Mouse (Mus musculus) liver, postnatal 0 days (tissue): ENCODE measurements around the gene Smyd1. TPM values are rescaled to one million over a fixed set of nuclear protein-coding genes. Genes with fewer than 3 reads are reported as not detected.

Experiments used
- ATAC-seq: fragments of 200-750 bp; cut with Nextera tagmentation; 2 replicates; pipeline ENCODE4 v1.8.0; 2017; ENCODE audit warnings: mild to moderate bottlenecking, moderate library complexity
- DNase-seq: peaks from one replicate; pipeline ENCODE4 v3.0.0-alpha.2; 2016
- H3K27ac ChIP-seq: fragments of 300-500 bp; sonication (generic); 2 replicates; pipeline ENCODE4 v1.5.1; 2014; ENCODE audit warnings: antibody characterized with exemption, moderate library complexity, mild to moderate bottlenecking, low read depth
- H3K27me3 ChIP-seq: fragments of 300-500 bp; sonication (generic); 2 replicates; pipeline ENCODE4 v1.6.1; 2014; ENCODE audit warnings: low read length, control low read depth, mixed read lengths; ENCODE audit not compliant: insufficient read depth
- H3K36me3 ChIP-seq: fragments of 300-500 bp; sonication (generic); replicated peaks from 2 replicates; pipeline ENCODE4 v1.6.1; 2014; ENCODE audit warnings: mild to moderate bottlenecking, control low read depth, low read length, moderate library complexity, mixed read lengths; ENCODE audit not compliant: insufficient read depth
- H3K4me1 ChIP-seq: fragments of 300-500 bp; sonication (generic); 2 replicates; pipeline ENCODE4 v1.6.1; 2014; ENCODE audit warnings: antibody characterized with exemption, mild to moderate bottlenecking, control low read depth; ENCODE audit not compliant: insufficient read depth
- H3K4me2 ChIP-seq: fragments of 300-500 bp; sonication (generic); 2 replicates; pipeline ENCODE4 v1.6.1; 2014; ENCODE audit warnings: low read depth, mild to moderate bottlenecking, low read length, moderate library complexity, mixed read lengths
- H3K4me3 ChIP-seq: fragments of 300-500 bp; sonication (generic); 2 replicates; pipeline ENCODE4 v1.5.1; 2014; ENCODE audit warnings: low read depth, low read length
- H3K9ac ChIP-seq: fragments of 300-500 bp; sonication (generic); replicated peaks from 2 replicates; pipeline ENCODE4 v1.6.1; 2014; ENCODE audit warnings: mild to moderate bottlenecking, moderate library complexity
- H3K9me3 ChIP-seq: fragments of 300-500 bp; sonication (generic); 2 replicates; pipeline ENCODE4 v1.6.1; 2016; ENCODE audit warnings: mild to moderate bottlenecking, control low read depth, low read length, mixed read lengths
- CTCF ChIP-seq: sonication (generic); IDR thresholded peaks from 2 replicates; pipeline ENCODE4 v1.5.1; 2016; ENCODE audit warnings: antibody characterized with exemption, low read depth
- EP300 ChIP-seq: IDR thresholded peaks from 2 replicates; pipeline ENCODE4 v1.6.1; 2016; ENCODE audit warnings: antibody characterized with exemption, low read depth, mild to moderate bottlenecking
- WGBS: fragments of 180-500 bp; shearing (Covaris S2); extraction: QIAGEN DNeasy Blood & Tissue Kit; methylation state at CpG from one replicate; pipeline ENCODE4 v1.1.7; 2014; ENCODE audit not compliant: insufficient replicate concordance; 5-methylcytosine and 5-hydroxymethylcytosine counted together
- polyA plus RNA-seq: library from polyadenylated mRNA; unstranded; fragments of >200 nt; fragmentation: Nextera tagmentation; extraction: Ambion mirVana; gene quantifications from 2 replicates; pipeline ENCODE4 v1.2.1, GENCODE M21; 2015

The Smyd1 gene
- polyA plus RNA-seq, 1 experiment from 2014 or later = 0.22 TPM

- Histone ChIP-seq H3K27ac (no peak overlapping the region), H3K4me1 (no peaks in the 10 kb centered on the region), H3K4me2 (no peak overlapping the region), H3K9ac (no peak overlapping the region), H3K4me3 (no peak overlapping the region), H3K9me3 (no peaks in the 10 kb centered on the region), H3K36me3 (no peaks in the 10 kb centered on the region), H3K27me3 (no peaks in the 10 kb centered on the region)
- no peak for TF ChIP-seq EP300
- TF ChIP-seq CTCF = no peak
- 70% methylated on average over 7 of the region's 7 CpGs for WGBS
- ATAC-seq (no peak), DNase-seq (no peak)
Measured at GRCm38 (mm10) chr6:71357493-71357892, 35.5 kb upstream of the Smyd1 start.

GRCm38 (mm10) chr6:71353722-71354121, 31.7 kb upstream of the Smyd1 start:
- DNase-seq (no peak), ATAC-seq (no peak)
- Histone ChIP-seq H3K9ac (no peak overlapping the region), H3K4me3 (no peak overlapping the region), H3K4me2 (no peak overlapping the region), H3K9me3 (no peaks in the 10 kb centered on the region), H3K27me3 (no peaks in the 10 kb centered on the region), H3K36me3 (no peaks in the 10 kb centered on the region), H3K4me1 (no peaks in the 10 kb centered on the region), H3K27ac (no peak overlapping the region)
- TF ChIP-seq CTCF = no peak
- TF ChIP-seq EP300 = no peak
- WGBS = 59% methylated on average over 2 of the region's 2 CpGs

- Histone ChIP-seq H3K9ac (no peak overlapping the region), H3K9me3 (no peaks in the 10 kb centered on the region), H3K27me3 (no peaks in the 10 kb centered on the region), H3K4me1 (no peaks in the 10 kb centered on the region), H3K36me3 (no peaks in the 10 kb centered on the region), H3K4me2 (no peak overlapping the region), H3K27ac (no peak overlapping the region), H3K4me3 (no peak overlapping the region)
- DNase-seq (no peak), ATAC-seq (no peak)
- 69% methylated on average over 10 of the region's 10 CpGs for WGBS
- no peak for TF ChIP-seq EP300
- TF ChIP-seq CTCF = no peak
Measured at GRCm38 (mm10) chr6:71352866-71353427, 30.9 kb upstream of the Smyd1 start.

- ATAC-seq (no peak), DNase-seq (no peak)
- H3K4me3 ChIP-seq = no peak overlapping the region
- no peak overlapping the region for H3K4me2 ChIP-seq
- H3K9ac ChIP-seq = no peak overlapping the region
- no peaks in the 10 kb centered on the region for H3K36me3 ChIP-seq
- no peaks in the 10 kb centered on the region for H3K27me3 ChIP-seq
- no peak overlapping the region for H3K27ac ChIP-seq
- H3K9me3 ChIP-seq = no peaks in the 10 kb centered on the region
- TF ChIP-seq EP300 (no peak), CTCF (no peak)
- WGBS = 77% methylated on average over 6 of the region's 6 CpGs
- no peaks in the 10 kb centered on the region for H3K4me1 ChIP-seq
Measured at GRCm38 (mm10) chr6:71352201-71352600, 30.2 kb upstream of the Smyd1 start.

GRCm38 (mm10) chr6:71351201-71351600, 29.2 kb upstream of the Smyd1 start:
- H3K4me1 ChIP-seq = no peaks in the 10 kb centered on the region
- DNase-seq (no peak), ATAC-seq (no peak)
- no peaks in the 10 kb centered on the region for H3K9me3 ChIP-seq
- no peak overlapping the region for H3K4me2 ChIP-seq
- H3K27ac ChIP-seq = no peak overlapping the region
- H3K4me3 ChIP-seq = no peak overlapping the region
- H3K36me3 ChIP-seq = no peaks in the 10 kb centered on the region
- H3K9ac ChIP-seq = no peak overlapping the region
- WGBS = 78% methylated on average over 3 of the region's 3 CpGs
- H3K27me3 ChIP-seq = no peaks in the 10 kb centered on the region
- no peak for TF ChIP-seq EP300
- no peak for TF ChIP-seq CTCF

GRCm38 (mm10) chr6:71348006-71348405, 26.0 kb upstream of the Smyd1 start:
- no peak overlapping the region for H3K9ac ChIP-seq
- DNase-seq (no peak), ATAC-seq (no peak)
- no peak overlapping the region for H3K4me3 ChIP-seq
- H3K36me3 ChIP-seq = no peaks in the 10 kb centered on the region
- H3K27ac ChIP-seq = no peak overlapping the region
- no peaks in the 10 kb centered on the region for H3K4me1 ChIP-seq
- WGBS = 93% methylated on average over 9 of the region's 9 CpGs
- no peaks in the 10 kb centered on the region for H3K27me3 ChIP-seq
- no peak overlapping the region for H3K4me2 ChIP-seq
- H3K9me3 ChIP-seq = no peaks in the 10 kb centered on the region
- TF ChIP-seq EP300 (no peak), CTCF (no peak)

- no peaks in the 10 kb centered on the region for H3K36me3 ChIP-seq
- no peaks in the 10 kb centered on the region for H3K4me1 ChIP-seq
- 66% methylated on average over 9 of the region's 9 CpGs for WGBS
- DNase-seq (no peak), ATAC-seq (no peak)
- no peaks in the 10 kb centered on the region for H3K9me3 ChIP-seq
- no peak overlapping the region for H3K4me2 ChIP-seq
- no peak overlapping the region for H3K4me3 ChIP-seq
- no peak overlapping the region for H3K27ac ChIP-seq
- TF ChIP-seq EP300 (no peak), CTCF (no peak)
- no peak overlapping the region for H3K9ac ChIP-seq
- H3K27me3 ChIP-seq = no peaks in the 10 kb centered on the region
Measured at GRCm38 (mm10) chr6:71341179-71341578, 19.1 kb upstream of the Smyd1 start.
